In genomic region chr9:21682827-21683226, GRCm38 (mm10) we compare ENCODE assay signal across 11 mouse cellular contexts. TPM values are rescaled to one million over a fixed set of nuclear protein-coding genes. Genes with fewer than 3 reads are reported as not detected.
DNase-seq lines count a peak whose midpoint lies in the region; ATAC-seq and TF ChIP-seq lines count a peak whose summit lies in the region.
"Had no signal": no experiment of that assay in that cellular context is flagged by ENCODE, and none has a peak within 500 bp of the region (broad histone marks: within the 10 kb centered on the region; RNA-seq: fewer than 3 reads in every experiment).

No protein-coding gene starts in this region.

- TF ChIP-seq EP300 in lung, postnatal 0 days (IDR thresholded peaks at IDR 0.05): no peak

- no peak overlapping the region for H3K4me2 ChIP-seq in hindbrain, postnatal 0 days (ENCODE audit: low read depth, low read length)
- no peak overlapping the region for H3K4me2 ChIP-seq in hindbrain, embryonic 11.5 days (replicated peaks; ENCODE audit: low read depth, low read length)
- H3K4me2 ChIP-seq in lung, postnatal 0 days (replicated peaks; ENCODE audit: low read depth, low read length): no peak overlapping the region

- WGBS in hindbrain, postnatal 0 days: 86% methylated on average over 4 of the region's 4 CpGs
- 86% methylated on average over 4 of the region's 4 CpGs for WGBS in hindbrain, embryonic 11.5 days
- WGBS in lung, postnatal 0 days: 85% methylated on average over 4 of the region's 4 CpGs

- no peaks in the 10 kb centered on the region for H3K4me1 ChIP-seq in hindbrain, postnatal 0 days (ENCODE audit: insufficient read depth, low read length)
- no peaks in the 10 kb centered on the region for H3K4me1 ChIP-seq in hindbrain, embryonic 11.5 days (replicated peaks; ENCODE audit: control insufficient read depth, insufficient read depth, low read length)
- no peaks in the 10 kb centered on the region for H3K4me1 ChIP-seq in lung, postnatal 0 days (ENCODE audit: insufficient read depth, low read depth, low read length)

- no peak for DNase-seq in hindbrain, postnatal 0 days (ENCODE audit: low spot score)
- DNase-seq in hindbrain, embryonic 11.5 days (ENCODE audit: low spot score): no peak
- no peak for DNase-seq in lung, postnatal 0 days (ENCODE audit: low spot score)
- DNase-seq in lung, adult 18-20 months: no peak
- DNase-seq in NIH3T3 (ENCODE audit: low read depth): peak; percentile 38
- no peak for DNase-seq in B cell, adult 2 months
- no peak for DNase-seq in right cerebral cortex, adult 18-20 months
- DNase-seq: adrenal gland, postnatal 25 days; cerebellum, adult 11 months; heart, postnatal 10 days; kidney, postnatal 10 days had no signal

- H3K4me3 ChIP-seq in hindbrain, postnatal 0 days (ENCODE audit: low read length): no peak overlapping the region
- no peak overlapping the region for H3K4me3 ChIP-seq in hindbrain, embryonic 11.5 days (ENCODE audit: low read depth, low read length)
- no peak overlapping the region for H3K4me3 ChIP-seq in lung, postnatal 0 days (ENCODE audit: low read depth, low read length)

- H3K27me3 ChIP-seq in hindbrain, postnatal 0 days (ENCODE audit: insufficient read depth, low read length): no peaks in the 10 kb centered on the region
- H3K27me3 ChIP-seq in hindbrain, embryonic 11.5 days (ENCODE audit: control insufficient read depth, insufficient read depth, low read length): no peaks in the 10 kb centered on the region
- no peaks in the 10 kb centered on the region for H3K27me3 ChIP-seq in lung, postnatal 0 days (replicated peaks; ENCODE audit: insufficient read depth, low read length)

- no peak for ATAC-seq in hindbrain, postnatal 0 days
- no peak for ATAC-seq in hindbrain, embryonic 11.5 days (ENCODE audit: low FRiP score)
- no peak for ATAC-seq in lung, postnatal 0 days

- no peak overlapping the region for H3K27ac ChIP-seq in hindbrain, postnatal 0 days
- H3K27ac ChIP-seq in hindbrain, embryonic 11.5 days (ENCODE audit: low read depth, low read length): no peak overlapping the region
- H3K27ac ChIP-seq in lung, postnatal 0 days (ENCODE audit: low read length): no peak overlapping the region

- H3K9ac ChIP-seq in hindbrain, postnatal 0 days (replicated peaks; ENCODE audit: low read length): no peak overlapping the region
- no peak overlapping the region for H3K9ac ChIP-seq in hindbrain, embryonic 11.5 days (ENCODE audit: low read depth, low read length)
- H3K9ac ChIP-seq in lung, postnatal 0 days (replicated peaks; ENCODE audit: low read depth): no peak overlapping the region

- peak; percentile 50 for TF ChIP-seq CTCF in hindbrain, postnatal 0 days (IDR thresholded peaks at IDR 0.05; ENCODE audit: low read depth)
- peak; percentile 57 for TF ChIP-seq CTCF in lung, postnatal 0 days (IDR thresholded peaks at IDR 0.05)

- H3K36me3 ChIP-seq in hindbrain, postnatal 0 days (ENCODE audit: insufficient read depth, low read length): peaks cover 79% of the 10 kb centered on the region
- H3K36me3 ChIP-seq in hindbrain, embryonic 11.5 days (ENCODE audit: control insufficient read depth, insufficient read depth, low read length): peaks cover 37% of the 10 kb centered on the region
- peaks cover 51% of the 10 kb centered on the region for H3K36me3 ChIP-seq in lung, postnatal 0 days (ENCODE audit: insufficient read depth, low read length)

- H3K9me3 ChIP-seq in hindbrain, postnatal 0 days (ENCODE audit: low read length): no peaks in the 10 kb centered on the region
- H3K9me3 ChIP-seq in hindbrain, embryonic 11.5 days (ENCODE audit: control insufficient read depth, low read length): no peaks in the 10 kb centered on the region
- H3K9me3 ChIP-seq in lung, postnatal 0 days (ENCODE audit: low read length): no peaks in the 10 kb centered on the region

RNA-seq across cellular contexts. Expression of gene Ldlr, which starts 40.5 kb away (rescaled TPM):
- 20.6 and 28.4 TPM in 2 replicates for total RNA-seq in hindbrain, postnatal 0 days (2014; rRNA removed)
- polyA plus RNA-seq in hindbrain, postnatal 0 days (2015; fragmentation: Nextera tagmentation; extraction: Ambion mirVana): 10.7 and 10.9 TPM in 2 replicates
- 17.9 and 22.0 TPM in 2 replicates for polyA plus RNA-seq in hindbrain, embryonic 11.5 days (2014; fragmentation: Nextera tagmentation; extraction: Ambion mirVana)
- polyA plus RNA-seq in lung, postnatal 0 days (2015; fragmentation: Nextera tagmentation; extraction: Ambion mirVana): 52.2 and 56.8 TPM in 2 replicates
